Mouse (Mus musculus) urinary bladder, postnatal 10 days (tissue): ENCODE results near the gene Fam110a.
A peak's percentile ranks its signal among the peaks of the same experiment; 100 is the strongest.

Experiments
- DNase-seq: peaks from one replicate; pipeline ENCODE4 v3.0.0; 2022; ENCODE audit warnings: low spot score

Fam110a gene

DNA sequence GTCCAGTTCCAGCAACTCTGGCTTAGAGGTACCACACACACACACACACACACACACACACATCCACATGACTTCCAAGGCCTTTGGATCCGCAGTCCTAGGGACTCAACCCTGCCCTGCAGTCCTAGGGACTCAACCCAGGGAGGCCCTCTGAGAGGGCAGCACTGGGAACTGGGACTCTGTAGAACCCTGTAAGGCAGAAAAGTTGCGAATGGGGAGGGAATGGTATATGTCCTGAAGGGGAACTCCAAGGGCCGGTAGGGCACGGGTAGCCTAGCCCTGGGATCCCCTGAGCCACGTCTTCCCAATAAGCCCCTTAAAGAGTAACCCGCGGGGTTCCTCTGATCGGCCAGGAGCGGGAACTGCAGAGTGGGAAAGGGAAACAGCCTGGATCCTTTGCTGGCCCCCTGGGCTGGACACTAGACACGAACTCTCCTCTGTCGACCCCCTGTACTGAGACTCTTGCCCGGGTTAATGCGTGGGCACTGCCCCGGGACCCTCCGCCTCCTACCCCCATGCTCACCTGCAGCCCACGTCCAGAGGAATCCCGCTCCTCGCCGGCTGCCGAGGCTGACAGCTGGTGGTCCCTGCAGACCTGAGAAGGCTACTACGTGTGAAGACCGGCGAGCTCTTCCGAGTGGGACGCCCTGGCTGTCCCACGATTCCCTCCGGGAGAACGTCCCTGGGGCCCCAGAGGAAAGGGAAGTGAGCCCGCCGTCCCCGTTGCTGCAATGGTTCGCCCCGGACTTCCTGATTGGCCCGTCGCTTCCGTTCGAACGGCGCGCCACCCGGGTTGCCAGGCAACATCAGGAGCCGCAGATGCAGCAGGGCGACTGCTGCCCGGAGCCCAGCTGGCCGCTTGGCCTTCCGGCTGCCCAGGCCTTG lies at the start of gene Fam110a:
Gene Fam110a (minus strand): TSS at position 750 of the 885 bp plus-strand sequence.
- DNase-seq, result peak; percentile 73

DNA sequence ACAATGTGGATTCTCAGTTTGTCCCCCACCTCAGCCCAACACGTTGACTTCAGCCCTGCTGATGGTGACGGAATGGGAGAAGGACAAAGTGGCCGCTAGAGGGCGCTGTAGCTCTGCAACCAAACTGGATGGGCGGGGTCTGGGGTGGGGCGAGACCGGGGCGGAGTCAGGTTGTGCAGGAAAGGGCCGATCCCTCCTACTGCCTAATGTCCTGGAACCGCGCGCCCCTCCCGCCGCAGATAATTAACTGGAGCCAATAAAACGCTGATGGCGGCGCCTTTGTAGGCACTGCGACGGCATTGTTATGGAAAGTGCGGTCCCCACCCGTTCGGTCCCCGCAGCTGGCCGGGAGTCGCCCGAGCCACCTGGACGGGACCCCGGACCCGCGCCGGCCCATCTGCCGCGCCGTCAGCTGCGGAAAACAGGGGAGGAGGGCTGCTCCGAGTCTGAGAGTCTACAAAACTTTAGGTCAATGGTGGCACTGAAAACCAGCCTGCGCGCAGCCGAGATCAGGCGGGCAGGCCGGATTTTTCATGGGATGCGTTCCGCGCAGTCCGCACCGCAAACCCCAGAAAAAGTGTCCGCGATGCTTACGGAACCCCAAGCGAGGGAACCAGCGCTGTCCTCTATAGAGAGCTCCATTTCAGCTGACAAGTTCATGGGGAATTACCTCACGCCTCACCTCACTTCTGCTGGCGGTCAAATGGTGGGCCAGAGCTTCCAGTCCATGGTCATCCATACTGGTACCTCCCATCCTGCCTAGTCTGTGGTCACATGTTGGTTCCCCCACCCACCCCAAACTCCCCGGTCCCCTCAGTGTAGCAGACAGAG lies 49.4 kb upstream of the Fam110a start:
- DNase-seq, result peak; percentile 41

DNA sequence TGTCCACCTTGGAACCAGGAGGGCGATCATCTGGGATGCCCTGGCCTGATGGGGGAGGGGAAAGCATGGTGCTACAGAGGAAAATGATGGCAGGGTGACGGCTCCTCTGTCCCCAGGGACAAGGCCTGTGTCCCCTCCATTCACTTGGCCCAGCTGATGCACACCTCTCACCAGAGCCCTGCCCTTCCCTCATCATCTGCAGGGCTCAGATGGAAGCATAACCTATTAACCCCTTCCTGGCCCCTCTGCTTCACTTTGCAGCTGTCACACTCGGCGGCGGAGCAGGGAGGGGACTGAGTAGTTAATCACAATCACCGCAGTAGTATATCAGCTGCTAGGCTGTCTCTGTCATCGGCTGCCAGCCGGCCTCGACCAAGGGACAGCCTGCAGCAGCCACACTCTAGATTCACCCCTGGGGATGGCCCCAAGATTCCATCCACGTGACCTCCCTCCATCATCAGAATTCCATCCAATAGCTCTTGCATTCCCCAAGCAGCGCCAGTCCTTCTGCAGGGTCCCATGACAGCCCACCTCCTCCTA lies 44.9 kb upstream of the Fam110a start:
- DNase-seq, result no peak

DNA sequence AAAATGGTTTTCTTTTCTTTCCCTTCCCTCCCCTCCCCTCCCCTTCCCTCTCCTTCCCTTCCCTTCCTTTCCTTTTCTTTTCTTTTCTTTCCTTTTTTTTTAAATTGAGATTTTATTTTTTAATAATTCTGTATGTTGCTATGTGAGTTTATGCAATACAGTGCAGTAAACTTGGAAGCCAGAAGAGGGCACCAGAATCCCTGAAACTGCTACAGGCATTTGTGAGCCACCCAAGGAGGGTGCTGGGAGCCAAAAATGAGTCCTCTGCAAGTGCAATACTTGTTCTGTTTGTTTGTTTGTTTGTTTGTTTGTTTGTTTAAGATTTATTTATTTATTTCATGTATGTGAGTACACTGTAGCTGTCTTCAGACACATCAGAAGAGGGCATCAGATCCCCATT lies 42.0 kb upstream of the Fam110a start:
- no peak for DNase-seq

DNA sequence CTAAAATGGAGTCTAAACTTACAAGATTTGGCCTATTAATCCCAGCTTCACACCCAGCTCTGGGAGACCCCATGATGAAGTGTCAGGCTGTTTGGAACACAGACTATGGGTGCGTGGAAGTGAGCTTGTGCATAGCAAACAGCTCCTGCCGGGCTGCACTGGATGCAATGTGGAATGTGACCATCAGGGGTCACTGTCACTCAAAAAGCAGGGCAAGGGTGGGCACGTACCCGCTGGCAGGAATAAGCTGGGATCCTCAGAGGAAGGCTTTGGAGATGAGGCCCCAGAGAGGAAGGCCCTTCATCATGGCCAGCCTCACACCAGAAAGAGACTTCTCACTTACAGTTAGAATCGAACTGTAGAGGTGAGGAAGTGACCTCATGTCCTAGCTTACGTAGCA lies 40.2 kb upstream of the Fam110a start:
- DNase-seq, result no peak

DNA sequence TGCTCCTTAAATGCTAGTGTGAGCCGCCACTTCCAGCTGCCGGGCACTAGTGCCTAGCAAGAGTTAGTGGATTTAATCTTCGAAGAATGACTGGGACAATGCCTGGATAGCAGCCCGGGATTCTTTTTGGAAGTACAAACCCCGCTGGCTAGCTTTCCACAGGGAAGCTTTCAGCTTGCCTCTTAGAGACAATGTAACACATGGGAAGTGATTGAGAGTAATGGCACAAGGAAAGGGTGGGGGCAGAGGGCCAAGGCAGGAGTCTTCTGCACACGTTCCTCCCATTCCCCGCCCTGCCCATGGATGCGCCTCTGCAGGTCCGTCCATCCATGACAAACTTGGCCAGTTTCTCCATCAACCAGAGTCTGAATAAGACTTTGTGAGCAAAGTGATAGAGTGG lies 36.6 kb upstream of the Fam110a start:
- DNase-seq, result no peak

DNA sequence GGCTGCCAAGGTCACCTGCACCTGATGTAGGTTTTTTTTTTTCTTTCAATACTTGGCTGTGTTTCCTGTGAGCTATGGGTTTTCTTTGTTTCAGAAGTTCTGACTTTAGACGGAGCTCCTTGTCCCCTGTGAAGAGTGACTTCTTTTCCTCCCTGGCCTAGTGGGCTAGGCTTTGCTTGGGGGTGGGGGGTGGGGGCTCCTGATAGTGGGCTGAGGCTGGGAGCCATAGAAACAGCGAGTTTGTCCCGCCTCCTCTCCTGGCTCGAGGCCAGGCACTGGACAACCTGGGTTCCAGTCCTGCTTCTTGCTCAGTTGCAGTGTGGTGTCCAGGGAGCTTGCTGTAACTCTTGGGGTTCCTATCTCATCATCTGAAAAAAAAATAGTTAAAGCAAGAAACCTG lies 36.0 kb upstream of the Fam110a start:
- DNase-seq, result no peak

DNA sequence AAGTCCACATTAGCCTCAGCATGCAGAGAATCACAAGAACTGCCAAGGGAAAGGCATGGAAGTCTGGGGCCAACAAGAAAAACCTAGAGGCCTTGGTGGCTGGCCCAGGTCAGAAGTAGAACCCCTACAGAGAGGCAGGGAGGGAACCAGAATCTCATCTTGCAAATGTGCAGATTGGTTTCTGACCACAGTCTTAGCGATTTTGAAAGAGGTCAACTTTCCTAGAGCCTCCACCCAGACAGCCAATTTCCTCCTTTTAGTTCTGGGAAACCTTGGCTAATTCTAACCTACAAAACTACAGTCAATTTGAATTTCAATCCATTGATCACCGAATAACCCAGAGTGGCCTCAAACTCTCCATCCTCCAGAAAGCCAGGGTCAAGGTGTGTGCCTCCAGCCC lies 32.7 kb upstream of the Fam110a start:
- no peak for DNase-seq

DNA sequence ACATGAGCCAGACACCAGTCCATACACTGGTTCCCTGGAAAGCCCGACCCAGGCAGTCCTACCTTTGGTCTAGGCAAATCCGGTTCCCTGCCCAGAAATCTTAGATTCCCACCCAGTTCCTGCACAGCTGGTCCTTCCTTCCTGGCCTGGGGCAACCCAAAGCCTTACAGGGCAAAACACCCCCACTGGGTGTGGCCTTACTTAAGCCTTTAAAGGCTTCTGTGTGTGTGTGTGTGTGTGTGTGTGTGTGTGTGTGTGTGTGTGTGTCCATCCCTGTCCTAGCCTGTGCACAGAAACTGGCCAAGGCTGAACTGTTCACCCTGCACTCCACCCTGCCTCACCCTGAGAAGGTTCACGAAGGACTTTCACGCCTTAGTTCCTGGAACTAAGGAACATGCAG lies 32.2 kb upstream of the Fam110a start:
- DNase-seq, result no peak

DNA sequence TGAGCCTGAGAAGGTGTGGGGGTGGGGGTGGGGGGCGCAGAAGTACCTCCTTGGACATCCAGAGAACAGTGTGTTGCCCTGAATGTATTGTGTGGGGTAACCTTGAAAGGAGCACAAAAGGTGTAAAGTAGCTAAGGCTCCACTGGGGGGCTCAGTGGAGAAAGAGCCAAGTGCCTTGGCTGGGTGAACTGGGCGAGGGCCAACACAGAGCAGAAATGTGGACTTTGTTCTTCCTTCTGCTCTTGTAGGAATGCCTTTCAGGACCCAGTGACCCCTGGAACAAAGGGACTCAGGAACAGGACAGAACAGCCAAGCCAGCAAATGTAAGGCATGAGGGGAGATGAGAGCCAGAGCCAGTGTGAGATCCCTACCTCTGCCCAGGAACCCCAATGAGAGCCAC lies 31.7 kb upstream of the Fam110a start:
- no peak for DNase-seq

DNA sequence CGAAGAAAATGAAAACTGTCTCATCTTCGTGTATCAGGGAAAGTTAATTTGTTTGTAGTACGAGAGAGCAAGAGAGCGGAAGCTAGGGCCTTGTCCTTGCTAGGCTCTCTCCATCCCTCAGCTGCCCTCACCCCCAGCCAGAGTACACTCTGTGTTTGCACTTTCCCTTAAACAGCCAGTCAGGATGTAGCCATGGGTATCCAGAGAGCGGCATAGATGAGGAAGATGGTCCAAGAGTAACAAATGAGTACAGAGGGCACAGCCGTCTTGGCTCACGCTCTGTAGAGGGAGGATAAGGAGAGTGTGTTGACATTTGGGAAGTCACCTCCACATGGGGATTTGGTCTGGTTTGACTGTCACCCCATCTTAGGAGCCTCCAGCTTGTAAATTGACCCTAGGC lies 30.6 kb upstream of the Fam110a start:
- no peak for DNase-seq

DNA sequence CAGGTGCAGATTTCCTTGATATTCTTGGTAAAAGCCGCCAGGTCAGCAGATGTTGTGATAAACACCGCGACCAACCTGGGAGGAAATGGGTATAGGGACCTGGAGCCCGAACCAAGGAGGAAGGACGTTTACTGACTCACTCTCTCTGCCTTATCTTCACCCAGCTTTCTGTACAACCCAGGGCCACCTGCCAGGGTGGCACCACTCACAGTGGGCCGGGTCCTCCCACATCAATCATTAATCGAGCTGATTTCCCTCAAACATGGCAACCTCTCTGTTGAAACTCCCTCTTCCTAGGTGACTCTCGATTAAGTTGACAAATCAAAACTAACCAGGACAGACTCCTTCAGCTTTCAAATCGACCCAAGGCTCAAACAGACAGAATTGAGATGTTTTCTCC lies 30.2 kb upstream of the Fam110a start:
- DNase-seq, result no peak

DNA sequence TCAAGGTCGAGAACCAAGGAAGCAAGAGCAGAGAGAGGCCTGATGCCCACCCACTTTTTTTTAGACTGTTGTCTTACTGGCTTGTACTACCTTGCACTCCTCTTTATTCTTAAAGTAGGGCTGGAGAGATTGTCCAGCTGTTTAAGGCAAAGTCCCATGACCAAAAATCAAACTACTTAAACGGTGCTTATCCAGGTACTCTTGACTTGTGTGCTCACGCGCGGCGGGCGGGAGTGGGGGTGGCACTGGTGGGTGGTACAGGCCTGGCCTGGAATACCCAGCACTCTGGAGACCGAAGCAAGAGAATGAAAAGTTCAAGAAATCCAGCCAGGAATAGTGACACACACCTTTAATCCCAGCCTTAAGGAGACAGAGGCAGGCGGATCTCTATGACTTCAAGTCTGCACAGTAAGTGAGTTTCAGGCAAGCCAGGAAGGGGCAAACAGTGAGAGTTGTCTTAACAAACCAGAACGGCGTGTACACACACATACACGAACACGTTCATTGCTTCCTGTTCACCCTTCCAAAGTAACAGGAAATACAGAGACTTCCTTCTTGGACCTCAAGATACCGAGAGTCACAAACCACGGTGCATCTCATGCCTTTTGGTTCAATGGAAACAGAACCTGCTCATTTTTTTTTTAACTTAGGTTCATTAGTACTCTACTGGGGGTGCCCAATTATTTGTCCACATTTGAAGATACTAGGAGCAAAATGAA lies 29.2 kb upstream of the Fam110a start:
- no peak for DNase-seq

DNA sequence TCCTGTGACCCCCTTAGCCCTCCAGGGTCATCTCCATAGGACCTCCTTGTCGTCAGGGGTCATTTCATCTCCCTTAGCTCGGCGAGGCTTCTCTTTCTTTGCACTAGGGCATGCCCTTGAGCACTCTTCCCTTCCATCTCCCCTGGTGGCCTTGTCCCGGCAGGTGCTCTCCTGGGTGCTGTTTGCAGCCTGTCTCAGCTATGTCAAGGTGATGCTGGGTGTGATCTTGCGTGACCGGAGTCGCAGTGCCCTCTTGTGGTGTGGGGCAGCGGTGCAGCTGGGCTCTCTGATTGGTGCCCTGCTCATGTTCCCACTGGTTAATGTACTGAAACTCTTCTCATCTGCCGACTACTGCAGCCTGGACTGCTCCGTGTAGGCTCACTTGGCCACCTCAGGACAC lies 27.8 kb upstream of the Fam110a start:
- no peak for DNase-seq

DNA sequence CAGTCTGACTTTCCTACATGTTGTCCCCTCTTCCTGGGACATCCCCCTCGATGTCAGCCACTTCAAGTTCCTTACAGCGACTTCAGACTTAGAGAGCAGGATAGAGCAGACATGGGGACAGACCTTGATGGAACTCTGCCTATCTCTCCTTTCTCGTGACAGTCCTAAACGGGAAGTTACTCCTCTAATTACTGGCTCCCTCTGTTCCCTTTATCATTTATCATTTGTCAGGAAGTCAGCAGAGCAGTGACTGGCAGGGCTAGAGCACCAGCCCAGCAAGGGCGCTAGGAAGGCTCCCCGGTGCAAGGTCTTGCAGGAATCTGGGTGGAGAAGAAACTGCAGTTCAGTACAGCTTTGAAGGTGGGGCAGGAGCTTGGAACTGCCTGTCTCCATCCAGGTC lies 22.5 kb upstream of the Fam110a start:
- DNase-seq, result no peak

DNA sequence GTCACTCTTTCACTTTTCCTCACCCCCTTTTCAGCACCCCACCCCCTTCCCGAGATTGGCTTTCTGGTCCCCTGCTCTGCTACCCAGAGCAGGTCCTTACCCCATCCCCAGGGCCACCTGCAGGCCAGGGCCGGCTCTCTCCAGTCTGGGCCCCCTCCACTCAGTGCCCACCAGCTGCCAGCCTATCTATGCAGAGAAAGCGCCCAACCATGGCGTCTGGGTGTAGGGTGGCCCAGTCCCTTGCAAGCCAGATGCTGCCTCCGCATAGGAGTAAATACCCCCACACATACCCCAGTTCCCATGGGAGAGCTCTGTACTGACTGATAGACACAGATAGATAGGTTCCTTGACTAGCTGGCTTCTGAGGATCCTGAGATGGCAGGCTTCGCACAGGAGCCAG lies 20.7 kb upstream of the Fam110a start:
- no peak for DNase-seq

DNA sequence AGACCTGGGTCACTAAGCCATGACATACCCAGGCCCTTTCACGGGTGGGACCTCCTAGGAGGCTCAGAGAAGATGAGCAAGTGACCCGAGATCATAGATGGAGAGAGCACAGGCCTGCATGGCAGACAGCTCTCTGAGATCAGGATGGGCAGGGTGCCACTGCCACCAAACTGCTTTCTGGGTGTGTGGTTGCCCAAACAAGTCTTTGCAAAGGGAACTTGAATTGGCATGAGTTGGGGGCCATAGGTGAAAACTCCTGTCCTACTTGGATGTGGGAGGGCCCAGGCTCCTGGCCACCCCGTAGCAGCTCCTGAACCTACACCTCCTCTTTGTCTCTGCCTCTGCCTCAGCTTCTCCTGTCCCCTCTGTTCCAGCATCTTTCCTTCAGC lies 20.3 kb upstream of the Fam110a start:
- DNase-seq, result no peak

DNA sequence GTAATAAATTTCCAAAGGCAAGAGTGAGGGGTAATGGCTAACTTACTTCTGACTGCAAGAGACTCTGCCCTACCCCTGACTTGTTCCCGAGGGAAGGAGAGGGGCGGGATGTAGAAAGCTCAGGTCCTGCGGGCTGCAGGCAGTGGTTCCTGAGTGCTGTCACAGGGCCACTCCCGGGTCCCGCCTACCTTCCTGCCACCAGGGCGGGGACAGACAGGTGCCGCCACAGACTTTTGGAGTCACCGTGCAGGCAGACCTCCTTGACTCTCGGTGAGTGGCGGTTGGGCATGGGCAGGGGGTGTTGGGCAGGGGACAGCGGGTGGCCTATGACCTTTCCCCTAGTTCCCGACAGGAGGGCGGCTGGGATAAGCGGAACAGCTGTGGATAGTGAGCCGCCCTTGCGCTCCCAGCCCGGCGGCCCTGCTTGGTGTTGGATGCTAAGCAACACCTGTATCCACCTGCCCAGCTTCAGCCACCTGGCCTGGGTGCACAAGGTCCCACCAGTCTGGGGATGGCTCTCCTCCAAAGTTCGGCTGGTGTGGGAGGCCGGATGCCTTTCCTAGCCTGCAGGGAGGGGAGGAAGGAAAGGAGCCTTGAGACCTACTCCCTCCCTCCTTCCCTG lies 19.8 kb upstream of the Fam110a start:
- DNase-seq, result no peak

DNA sequence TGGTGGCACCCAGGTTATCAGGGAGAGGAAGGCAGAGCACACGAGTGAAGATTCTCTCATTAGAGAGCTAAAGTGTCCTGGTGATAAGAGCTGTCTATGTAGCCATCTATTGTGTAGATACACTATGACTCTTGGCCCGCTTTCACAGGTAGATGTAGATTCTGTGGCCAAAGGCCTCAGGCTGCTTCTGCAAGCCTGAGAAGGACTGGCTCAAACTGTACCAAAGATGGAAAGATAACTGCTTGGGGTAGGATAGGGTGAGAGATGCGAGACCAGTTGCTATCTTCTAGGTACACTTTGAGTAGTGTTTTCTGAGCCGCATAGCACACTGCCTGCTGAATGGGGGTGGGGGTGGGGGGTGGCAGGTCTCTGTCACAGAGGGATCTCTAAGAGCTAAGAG lies 18.9 kb upstream of the Fam110a start:
- no peak for DNase-seq

DNA sequence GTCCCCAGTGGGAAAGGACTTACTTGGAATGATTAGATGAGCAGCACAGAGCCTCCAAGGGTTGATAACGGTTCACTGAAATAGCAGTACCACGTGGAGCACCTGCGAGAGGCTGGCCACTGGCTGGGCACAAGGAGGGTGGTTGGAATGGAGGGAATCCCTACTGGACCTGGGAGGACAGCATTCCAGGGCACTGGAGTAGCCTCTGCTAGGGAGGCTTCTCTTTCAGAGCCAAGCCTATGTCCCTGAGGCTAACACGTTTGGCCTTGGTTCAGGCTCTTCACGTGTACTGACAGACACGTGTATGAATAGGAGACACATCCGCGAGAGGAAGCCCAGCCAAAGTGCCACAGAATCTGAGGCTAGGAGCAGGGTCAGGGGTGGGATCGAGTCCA lies 18.5 kb upstream of the Fam110a start:
- no peak for DNase-seq

DNA sequence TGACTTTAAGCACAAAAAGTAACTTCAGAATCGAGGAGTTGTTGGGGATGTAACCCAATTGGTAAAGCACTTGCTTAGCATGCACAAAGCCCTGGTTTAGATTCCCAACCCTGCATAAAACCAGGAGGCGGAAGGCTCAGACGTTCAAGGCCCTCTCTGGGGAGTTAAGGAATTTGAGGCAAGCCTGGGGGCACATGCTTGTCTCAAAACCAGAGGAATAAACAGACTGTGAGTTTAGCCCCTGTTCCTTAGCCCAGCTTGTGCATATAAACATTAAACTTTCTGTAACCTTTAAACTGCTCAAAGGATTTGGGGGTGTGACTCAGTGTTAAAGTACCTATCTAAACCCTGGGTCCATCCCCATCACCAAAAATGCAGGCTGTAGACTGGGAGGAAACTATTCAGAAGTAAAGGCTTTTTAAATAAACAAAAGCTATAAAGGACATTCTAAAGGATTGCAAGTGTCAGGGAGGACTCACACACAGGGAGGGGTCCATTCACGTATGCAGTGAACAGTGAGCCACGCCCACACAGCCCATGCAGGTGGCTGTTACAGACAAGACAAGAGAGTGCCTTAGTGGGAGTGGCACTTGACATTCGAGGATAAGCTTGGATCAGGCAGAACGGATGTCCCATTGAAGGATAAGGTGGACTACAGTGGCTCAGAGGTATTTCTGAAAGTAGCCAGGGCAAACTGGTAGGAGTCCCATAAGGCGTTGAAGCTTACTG lies 17.9 kb upstream of the Fam110a start:
- DNase-seq, result no peak
